Mouse (Mus musculus): ENCODE results near the gene Spata45. TPM values are rescaled to one million over a fixed set of nuclear protein-coding genes. Genes with fewer than 3 reads are reported as not detected.

Gene Spata45
- polyA plus RNA-seq, 1 experiment: not detected

- no peaks in the 10 kb centered on the region for H3K9me3 ChIP-seq
- peaks cover 49% of the 10 kb centered on the region for H3K36me3 ChIP-seq (replicated peaks; ENCODE audit: low read length)
- peaks cover 55% of the 10 kb centered on the region for H3K4me1 ChIP-seq
- peak overlapping the region; percentile 99 for H3K4me3 ChIP-seq (replicated peaks)
- H3K27me3 ChIP-seq (replicated peaks): no peaks in the 10 kb centered on the region
- TF ChIP-seq GATA1 (IDR thresholded peaks at IDR 0.05; ENCODE audit: borderline replicate concordance, low read length) (no peak), FLI1 (IDR thresholded peaks at IDR 0.05; ENCODE audit: low read length) (no peak)
These were observed 25.9 kb downstream of the Spata45 start for GRCm38 (mm10) chr1:191062241-191062780.

GRCm38 (mm10) chr1:191062781-191063485, 26.5 kb downstream of the Spata45 start, which contains the start of the genes Tatdn3 and Nsl1:
Gene Tatdn3, minus strand, starts transcription at chr1:191062932.
Gene Nsl1, plus strand, starts transcription at chr1:191063012.
- H3K4me1 ChIP-seq: peaks cover 50% of the 10 kb centered on the region
- peak within 1 kb of the TSS; percentile 99 for H3K4me3 ChIP-seq (replicated peaks)
- peaks cover 47% of the 10 kb centered on the region for H3K36me3 ChIP-seq (replicated peaks; ENCODE audit: low read length)
- TF ChIP-seq GATA1 (IDR thresholded peaks at IDR 0.05; ENCODE audit: borderline replicate concordance, low read length) (no peak), FLI1 (IDR thresholded peaks at IDR 0.05; ENCODE audit: low read length) (peak; percentile 96; the same call in 1 of the 2 replicates)
- H3K9me3 ChIP-seq: no peaks in the 10 kb centered on the region
- H3K27me3 ChIP-seq (replicated peaks): no peaks in the 10 kb centered on the region

- Histone ChIP-seq H3K36me3 (replicated peaks; ENCODE audit: low read length) (peaks cover 47% of the 10 kb centered on the region), H3K4me1 (peaks cover 43% of the 10 kb centered on the region), H3K27me3 (replicated peaks) (no peaks in the 10 kb centered on the region), H3K4me3 (replicated peaks) (peak overlapping the region; percentile 99), H3K9me3 (no peaks in the 10 kb centered on the region)
- TF ChIP-seq FLI1 (IDR thresholded peaks at IDR 0.05; ENCODE audit: low read length) (no peak), GATA1 (IDR thresholded peaks at IDR 0.05; ENCODE audit: borderline replicate concordance, low read length) (no peak)
These were observed 27.3 kb downstream of the Spata45 start for GRCm38 (mm10) chr1:191063700-191064099.

- TF ChIP-seq GATA1 (IDR thresholded peaks at IDR 0.05; ENCODE audit: borderline replicate concordance, low read length): no peak
- TF ChIP-seq FLI1 (IDR thresholded peaks at IDR 0.05; ENCODE audit: low read length): no peak
- Histone ChIP-seq H3K4me1 (peaks cover 43% of the 10 kb centered on the region), H3K4me3 (replicated peaks) (no peak overlapping the region), H3K36me3 (replicated peaks; ENCODE audit: low read length) (peaks cover 47% of the 10 kb centered on the region), H3K9me3 (no peaks in the 10 kb centered on the region), H3K27me3 (replicated peaks) (no peaks in the 10 kb centered on the region)
These were observed 28.1 kb downstream of the Spata45 start for GRCm38 (mm10) chr1:191064535-191064934.

GRCm38 (mm10) chr1:191065188-191065587, 28.7 kb downstream of the Spata45 start:
- TF ChIP-seq FLI1 (IDR thresholded peaks at IDR 0.05; ENCODE audit: low read length) (no peak), GATA1 (IDR thresholded peaks at IDR 0.05; ENCODE audit: borderline replicate concordance, low read length) (no peak)
- Histone ChIP-seq H3K9me3 (no peaks in the 10 kb centered on the region), H3K4me1 (peaks cover 43% of the 10 kb centered on the region), H3K27me3 (replicated peaks) (no peaks in the 10 kb centered on the region), H3K36me3 (replicated peaks; ENCODE audit: low read length) (peaks cover 53% of the 10 kb centered on the region), H3K4me3 (replicated peaks) (no peak overlapping the region)

- Histone ChIP-seq H3K36me3 (replicated peaks; ENCODE audit: low read length) (peaks cover 83% of the 10 kb centered on the region), H3K9me3 (no peaks in the 10 kb centered on the region), H3K27me3 (replicated peaks) (no peaks in the 10 kb centered on the region), H3K4me3 (replicated peaks) (no peak overlapping the region), H3K4me1 (peaks cover 35% of the 10 kb centered on the region)
- TF ChIP-seq FLI1 (IDR thresholded peaks at IDR 0.05; ENCODE audit: low read length): no peak
- TF ChIP-seq GATA1 (IDR thresholded peaks at IDR 0.05; ENCODE audit: borderline replicate concordance, low read length): no peak
These were observed 31.9 kb downstream of the Spata45 start for GRCm38 (mm10) chr1:191068377-191068776.

- Histone ChIP-seq H3K4me3 (replicated peaks) (no peak overlapping the region), H3K9me3 (no peaks in the 10 kb centered on the region), H3K27me3 (replicated peaks) (no peaks in the 10 kb centered on the region), H3K4me1 (peaks cover 25% of the 10 kb centered on the region), H3K36me3 (replicated peaks; ENCODE audit: low read length) (peaks cover 96% of the 10 kb centered on the region)
- TF ChIP-seq GATA1 (IDR thresholded peaks at IDR 0.05; ENCODE audit: borderline replicate concordance, low read length) (no peak), FLI1 (IDR thresholded peaks at IDR 0.05; ENCODE audit: low read length) (no peak)
These were observed 33.8 kb downstream of the Spata45 start for GRCm38 (mm10) chr1:191070259-191070658.

GRCm38 (mm10) chr1:191071613-191072012, 35.2 kb downstream of the Spata45 start:
- no peak for TF ChIP-seq GATA1 (IDR thresholded peaks at IDR 0.05; ENCODE audit: borderline replicate concordance, low read length)
- no peak for TF ChIP-seq FLI1 (IDR thresholded peaks at IDR 0.05; ENCODE audit: low read length)
- Histone ChIP-seq H3K36me3 (replicated peaks; ENCODE audit: low read length) (peaks cover 96% of the 10 kb centered on the region), H3K4me1 (peaks cover 25% of the 10 kb centered on the region), H3K4me3 (replicated peaks) (no peak overlapping the region), H3K27me3 (replicated peaks) (no peaks in the 10 kb centered on the region), H3K9me3 (no peaks in the 10 kb centered on the region)

- Histone ChIP-seq H3K4me3 (replicated peaks) (no peak overlapping the region), H3K4me1 (peaks cover 25% of the 10 kb centered on the region), H3K9me3 (no peaks in the 10 kb centered on the region), H3K36me3 (replicated peaks; ENCODE audit: low read length) (peaks cover 98% of the 10 kb centered on the region), H3K27me3 (replicated peaks) (no peaks in the 10 kb centered on the region)
- TF ChIP-seq GATA1 (IDR thresholded peaks at IDR 0.05; ENCODE audit: borderline replicate concordance, low read length) (no peak), FLI1 (IDR thresholded peaks at IDR 0.05; ENCODE audit: low read length) (no peak)
These were observed 36.0 kb downstream of the Spata45 start for GRCm38 (mm10) chr1:191072329-191072913.

- no peak for TF ChIP-seq FLI1 (IDR thresholded peaks at IDR 0.05; ENCODE audit: low read length)
- TF ChIP-seq GATA1 (IDR thresholded peaks at IDR 0.05; ENCODE audit: borderline replicate concordance, low read length): no peak
- H3K4me1 ChIP-seq: peaks cover 25% of the 10 kb centered on the region
- peaks cover 2% of the 10 kb centered on the region for H3K9me3 ChIP-seq
- H3K4me3 ChIP-seq (replicated peaks): no peak overlapping the region
- peaks cover 98% of the 10 kb centered on the region for H3K36me3 ChIP-seq (replicated peaks; ENCODE audit: low read length)
- H3K27me3 ChIP-seq (replicated peaks): no peaks in the 10 kb centered on the region
These were observed 36.6 kb downstream of the Spata45 start for GRCm38 (mm10) chr1:191073001-191073400.

Measured in megakaryocyte, embryonic 14.5 days (primary cell).